Mouse (Mus musculus) intestine, embryonic 15.5 days (tissue): ENCODE measurements around the gene Tmem178b. TPM values are rescaled to one million over a fixed set of nuclear protein-coding genes. Genes with fewer than 3 reads are reported as not detected.

Experiments used
- ATAC-seq: fragments of 200-750 bp; cut with Nextera tagmentation; 2 replicates; pipeline ENCODE4 v1.8.0; 2017; ENCODE audit warnings: moderate TSS enrichment, moderate library complexity
- H3K27ac ChIP-seq: fragments of 300-500 bp; sonication (generic); 2 replicates; pipeline ENCODE4 v1.5.1; 2015; ENCODE audit warnings: mild to moderate bottlenecking, inconsistent platforms
- H3K27me3 ChIP-seq: fragments of 300-500 bp; sonication (generic); replicated peaks from 2 replicates; pipeline ENCODE4 v1.6.1; 2015; ENCODE audit warnings: inconsistent platforms
- H3K36me3 ChIP-seq: fragments of 300-500 bp; sonication (generic); 2 replicates; pipeline ENCODE4 v1.6.1; 2015; ENCODE audit warnings: inconsistent platforms
- H3K4me1 ChIP-seq: fragments of 300-500 bp; sonication (generic); replicated peaks from 2 replicates; pipeline ENCODE4 v1.6.1; 2015; ENCODE audit warnings: inconsistent platforms
- H3K4me2 ChIP-seq: fragments of 300-500 bp; sonication (generic); replicated peaks from 2 replicates; pipeline ENCODE4 v1.6.1; 2015; ENCODE audit warnings: mild to moderate bottlenecking, inconsistent platforms
- H3K4me3 ChIP-seq: fragments of 300-500 bp; sonication (generic); replicated peaks from 2 replicates; pipeline ENCODE4 v1.5.1; 2015; ENCODE audit warnings: inconsistent platforms
- H3K9ac ChIP-seq: fragments of 300-500 bp; sonication (generic); 2 replicates; pipeline ENCODE4 v1.6.1; 2015; ENCODE audit warnings: inconsistent platforms
- H3K9me3 ChIP-seq: fragments of 300-500 bp; sonication (generic); 2 replicates; pipeline ENCODE4 v1.6.1; 2016; ENCODE audit warnings: inconsistent platforms
- WGBS: fragments of 180-500 bp; shearing (Covaris S2); methylation state at CpG from one replicate; pipeline ENCODE4 v1.1.7; 2015; 5-methylcytosine and 5-hydroxymethylcytosine counted together
- polyA plus RNA-seq: library from polyadenylated mRNA; unstranded; fragments of >200 nt; fragmentation: Nextera tagmentation; extraction: Ambion mirVana; gene quantifications from 2 replicates; pipeline ENCODE4 v1.2.1, GENCODE M21; 2015

Gene Tmem178b
- polyA plus RNA-seq, 1 experiment from 2014 or later = 0.68 TPM

DNA sequence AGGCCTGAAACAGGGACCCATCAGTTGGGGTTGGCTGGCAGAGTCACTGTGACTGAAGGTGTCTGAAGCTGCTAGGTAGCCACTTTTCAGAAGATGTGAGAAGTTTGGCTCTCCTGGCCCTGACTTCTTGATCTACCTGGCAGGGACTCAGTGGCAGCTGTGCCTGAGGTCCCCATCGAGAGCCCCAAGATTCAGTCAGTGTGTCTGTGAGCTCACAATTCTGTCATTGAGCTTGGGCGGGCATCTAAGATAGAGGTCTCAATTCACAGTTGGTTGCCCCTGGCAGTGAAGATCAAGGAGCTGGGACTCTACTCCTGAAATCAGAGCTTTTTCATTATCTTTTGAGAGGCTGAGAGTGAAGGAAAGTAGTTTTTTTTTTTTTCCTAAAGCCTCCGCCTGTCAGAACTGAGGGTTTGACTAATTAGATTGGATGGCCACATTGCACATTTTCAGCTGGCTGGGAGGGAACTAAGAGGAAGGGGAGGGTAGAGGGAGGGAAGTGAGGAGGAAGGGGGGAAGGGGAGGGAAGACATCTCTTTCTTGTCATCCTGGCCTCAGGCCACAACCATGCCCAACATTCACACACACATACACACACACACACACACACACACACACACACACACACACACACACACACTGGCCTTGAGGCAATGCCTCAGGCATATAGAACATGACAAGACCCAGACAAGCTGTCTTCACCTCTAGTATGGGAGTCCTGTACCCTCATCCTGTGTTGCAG is 135.3 kb downstream of the Tmem178b start:
- Histone ChIP-seq H3K27me3 (no peaks in the 10 kb centered on the region), H3K9ac (no peak overlapping the region), H3K4me3 (no peak overlapping the region), H3K9me3 (no peaks in the 10 kb centered on the region), H3K4me1 (no peaks in the 10 kb centered on the region), H3K4me2 (no peak overlapping the region), H3K27ac (no peak overlapping the region), H3K36me3 (no peaks in the 10 kb centered on the region)
- no peak for ATAC-seq
- WGBS = 64% methylated on average over 3 of the region's 3 CpGs

GRCm38 (mm10) chr6:40009718-40010117 is 136.6 kb downstream of the Tmem178b start:
- H3K27me3 ChIP-seq = no peaks in the 10 kb centered on the region
- no peaks in the 10 kb centered on the region for H3K36me3 ChIP-seq
- WGBS = 70% methylated on average over 3 of the region's 3 CpGs
- ATAC-seq = no peak
- no peaks in the 10 kb centered on the region for H3K9me3 ChIP-seq
- no peak overlapping the region for H3K4me3 ChIP-seq
- H3K27ac ChIP-seq = no peak overlapping the region
- H3K4me2 ChIP-seq = no peak overlapping the region
- H3K4me1 ChIP-seq = no peaks in the 10 kb centered on the region
- H3K9ac ChIP-seq = no peak overlapping the region

- Histone ChIP-seq H3K9me3 (no peaks in the 10 kb centered on the region), H3K27ac (no peak overlapping the region), H3K4me1 (no peaks in the 10 kb centered on the region), H3K9ac (no peak overlapping the region), H3K27me3 (no peaks in the 10 kb centered on the region), H3K36me3 (no peaks in the 10 kb centered on the region), H3K4me2 (no peak overlapping the region), H3K4me3 (no peak overlapping the region)
- 83% methylated on average over 5 of the region's 5 CpGs for WGBS
- no peak for ATAC-seq
These were observed 138.0 kb downstream of the Tmem178b start for GRCm38 (mm10) chr6:40011066-40011465.

- no peak overlapping the region for H3K4me2 ChIP-seq
- ATAC-seq = no peak
- WGBS = 56% methylated on average over 5 of the region's 5 CpGs
- H3K27me3 ChIP-seq = no peaks in the 10 kb centered on the region
- no peaks in the 10 kb centered on the region for H3K36me3 ChIP-seq
- no peak overlapping the region for H3K27ac ChIP-seq
- H3K9me3 ChIP-seq = no peaks in the 10 kb centered on the region
- no peak overlapping the region for H3K9ac ChIP-seq
- H3K4me3 ChIP-seq = no peak overlapping the region
- no peaks in the 10 kb centered on the region for H3K4me1 ChIP-seq
These were observed 138.5 kb downstream of the Tmem178b start for GRCm38 (mm10) chr6:40011609-40012008.

DNA sequence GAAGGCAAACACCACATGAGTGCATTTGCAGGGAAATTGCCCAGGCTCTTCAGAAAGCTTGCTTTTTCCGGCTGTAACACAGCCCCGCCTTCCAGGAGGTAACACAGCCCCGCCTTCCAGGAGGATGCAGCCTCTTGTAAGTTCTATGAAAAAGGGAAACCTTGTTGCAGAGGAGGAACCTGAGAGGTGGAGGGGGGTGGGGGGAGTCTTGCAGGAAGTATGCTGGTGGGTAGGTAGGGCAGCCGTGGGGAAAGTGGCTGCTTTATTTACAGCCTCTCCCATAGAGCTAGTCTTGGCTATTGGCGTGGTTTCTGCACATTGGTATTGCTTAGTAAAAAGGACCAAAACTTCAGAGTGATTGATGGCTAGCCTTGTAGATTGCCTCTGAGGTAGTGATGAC is 140.3 kb downstream of the Tmem178b start:
- no peak overlapping the region for H3K4me2 ChIP-seq
- H3K9me3 ChIP-seq = no peaks in the 10 kb centered on the region
- H3K4me1 ChIP-seq = no peaks in the 10 kb centered on the region
- no peak overlapping the region for H3K27ac ChIP-seq
- no peak overlapping the region for H3K9ac ChIP-seq
- no peaks in the 10 kb centered on the region for H3K27me3 ChIP-seq
- 41% methylated on average over 5 of the region's 5 CpGs for WGBS
- H3K36me3 ChIP-seq = no peaks in the 10 kb centered on the region
- no peak overlapping the region for H3K4me3 ChIP-seq
- no peak for ATAC-seq

DNA sequence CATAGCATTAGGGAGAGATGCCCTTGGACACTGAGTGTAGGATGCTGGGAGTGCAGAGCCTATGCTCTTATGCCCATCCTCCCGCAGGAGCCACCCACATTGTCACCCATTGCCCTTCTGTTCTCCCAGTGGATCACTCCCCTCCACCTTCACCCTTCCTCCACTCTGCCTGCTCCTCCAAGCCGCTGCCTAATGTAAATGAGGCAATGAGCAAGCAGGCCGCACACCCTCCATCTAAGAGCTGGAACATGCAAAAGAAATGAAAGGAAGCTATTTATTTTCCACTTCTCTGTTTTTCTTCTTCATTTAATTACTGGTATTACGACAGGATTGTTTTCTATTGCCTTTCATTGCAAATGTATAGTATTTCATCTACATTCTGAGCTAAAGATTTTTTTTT is 142.1 kb downstream of the Tmem178b start:
- H3K27ac ChIP-seq = no peak overlapping the region
- no peak overlapping the region for H3K4me2 ChIP-seq
- H3K36me3 ChIP-seq = no peaks in the 10 kb centered on the region
- no peak for ATAC-seq
- WGBS = 64% methylated on average over 4 of the region's 4 CpGs
- no peak overlapping the region for H3K4me3 ChIP-seq
- H3K4me1 ChIP-seq = no peaks in the 10 kb centered on the region
- H3K9me3 ChIP-seq = no peaks in the 10 kb centered on the region
- H3K27me3 ChIP-seq = no peaks in the 10 kb centered on the region
- no peak overlapping the region for H3K9ac ChIP-seq

DNA sequence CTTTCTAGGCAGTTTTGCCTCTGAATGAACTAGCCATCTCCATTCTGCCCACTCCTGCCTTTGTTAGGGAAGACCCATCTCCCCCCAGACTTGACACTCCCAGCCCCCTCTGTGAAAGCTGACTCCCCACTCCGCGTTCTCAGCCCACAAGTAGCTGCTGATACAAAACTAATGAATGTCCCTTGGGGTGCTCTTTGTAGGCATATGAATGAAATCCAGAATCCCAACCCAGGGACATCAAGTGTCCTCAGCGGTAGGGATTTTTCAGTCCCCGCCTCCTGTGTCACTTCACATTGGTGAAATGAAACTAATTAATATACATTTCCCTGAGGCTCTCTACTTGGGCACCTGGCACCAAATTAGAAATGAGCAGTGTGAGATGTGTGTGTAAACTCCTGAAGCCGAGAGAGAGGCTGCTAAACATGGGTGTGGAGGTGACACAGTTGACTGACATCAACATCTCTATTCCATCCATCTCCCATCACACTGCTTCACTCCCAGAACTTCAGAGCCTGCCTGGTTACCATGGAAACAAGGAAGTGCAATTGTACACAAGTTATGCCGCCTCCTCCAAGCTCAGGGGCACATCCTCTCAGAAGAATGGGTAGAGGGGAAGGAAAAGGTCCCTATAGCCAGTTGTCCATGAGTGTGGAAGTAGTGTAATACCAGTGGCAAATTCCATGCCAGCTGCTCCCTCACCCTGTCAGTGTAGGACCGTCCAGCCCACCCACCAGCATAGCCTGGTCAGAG is 142.8 kb downstream of the Tmem178b start:
- no peak for ATAC-seq
- Histone ChIP-seq H3K4me3 (no peak overlapping the region), H3K9ac (no peak overlapping the region), H3K36me3 (no peaks in the 10 kb centered on the region), H3K27me3 (no peaks in the 10 kb centered on the region), H3K9me3 (no peaks in the 10 kb centered on the region), H3K4me2 (no peak overlapping the region), H3K27ac (no peak overlapping the region), H3K4me1 (no peaks in the 10 kb centered on the region)
- 60% methylated on average over 7 of the region's 7 CpGs for WGBS

GRCm38 (mm10) chr6:40019396-40019795 is 146.3 kb downstream of the Tmem178b start:
- Histone ChIP-seq H3K36me3 (no peaks in the 10 kb centered on the region), H3K4me1 (no peaks in the 10 kb centered on the region), H3K4me2 (no peak overlapping the region), H3K9me3 (no peaks in the 10 kb centered on the region), H3K4me3 (no peak overlapping the region), H3K27ac (no peak overlapping the region), H3K9ac (no peak overlapping the region), H3K27me3 (no peaks in the 10 kb centered on the region)
- WGBS = 45% methylated on average over 4 of the region's 4 CpGs
- ATAC-seq = no peak

DNA sequence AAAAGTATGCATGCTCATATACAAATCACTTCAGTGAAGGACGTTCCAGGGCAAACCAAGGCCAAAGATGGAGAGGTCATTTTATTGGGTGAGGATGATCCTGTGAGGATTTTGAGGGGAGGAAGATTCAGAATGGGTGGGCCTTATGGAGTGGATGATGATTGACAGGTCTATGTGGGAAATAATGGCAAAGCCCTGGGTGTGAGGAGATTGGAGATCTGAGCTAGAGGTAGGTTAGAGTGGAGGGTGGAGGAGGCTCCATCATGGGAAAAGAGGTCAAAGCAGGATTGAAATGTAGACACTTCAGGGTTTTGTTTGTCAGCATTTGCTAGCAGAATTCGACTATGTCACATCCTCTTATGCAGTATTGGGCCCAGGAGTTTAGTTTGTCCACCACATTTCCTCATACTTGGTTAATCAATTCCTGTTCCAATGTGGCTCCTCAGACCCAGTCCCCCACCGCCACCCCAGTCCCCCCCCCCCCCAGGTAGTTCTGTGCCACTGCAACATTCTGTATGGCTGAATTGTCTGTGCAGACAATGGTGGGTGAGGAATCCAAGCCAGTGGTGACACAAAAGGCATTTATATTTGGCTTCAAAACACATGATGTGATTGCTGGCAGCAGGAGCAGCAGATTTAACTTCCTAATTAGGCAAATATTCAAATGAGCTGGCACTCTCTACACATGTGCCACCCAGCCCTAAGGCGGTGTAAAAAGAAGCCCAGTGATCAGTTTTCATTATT is 150.7 kb downstream of the Tmem178b start:
- no peaks in the 10 kb centered on the region for H3K9me3 ChIP-seq
- WGBS = 79% methylated on average over 4 of the region's 4 CpGs
- ATAC-seq = no peak

DNA sequence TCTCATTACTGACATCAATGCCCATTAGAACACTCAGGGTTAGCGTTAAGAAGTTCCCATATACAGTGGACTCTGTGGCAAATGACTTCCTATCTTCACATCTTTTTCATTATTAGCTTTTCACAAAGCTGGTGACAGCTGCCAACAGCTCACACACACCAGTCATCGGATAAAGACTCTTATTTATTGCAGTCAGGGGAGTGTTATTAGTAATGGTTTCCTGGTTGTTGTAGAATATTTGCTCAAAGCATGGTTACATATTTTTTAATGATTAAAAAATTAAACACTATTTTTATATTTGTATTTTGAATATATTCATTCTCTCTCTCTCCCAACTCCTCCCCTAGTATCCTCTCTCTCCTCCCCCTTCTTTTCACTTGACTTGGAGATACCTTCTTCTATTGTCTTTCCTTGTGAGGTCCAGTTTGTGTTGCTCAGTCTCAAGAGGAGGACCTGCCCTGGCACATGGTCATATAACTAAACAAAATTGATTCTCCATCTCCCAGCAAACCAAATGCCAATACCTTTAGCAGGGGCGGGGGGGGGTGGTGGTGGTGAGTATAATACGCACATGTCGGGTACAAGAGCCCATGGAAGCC is 151.4 kb downstream of the Tmem178b start:
- H3K4me3 ChIP-seq = no peak overlapping the region
- no peaks in the 10 kb centered on the region for H3K9me3 ChIP-seq
- ATAC-seq = no peak
- WGBS = 79% methylated on average over 5 of the region's 5 CpGs
- no peak overlapping the region for H3K27ac ChIP-seq
- H3K9ac ChIP-seq = no peak overlapping the region
- H3K27me3 ChIP-seq = no peaks in the 10 kb centered on the region
- H3K4me1 ChIP-seq = no peaks in the 10 kb centered on the region
- H3K36me3 ChIP-seq = no peaks in the 10 kb centered on the region
- H3K4me2 ChIP-seq = no peak overlapping the region

More for the DNA sequence above, 150.7 kb downstream of the Tmem178b start:
- Histone ChIP-seq H3K4me3 (no peak overlapping the region), H3K4me1 (no peaks in the 10 kb centered on the region), H3K36me3 (no peaks in the 10 kb centered on the region), H3K27ac (no peak overlapping the region), H3K27me3 (no peaks in the 10 kb centered on the region), H3K4me2 (no peak overlapping the region), H3K9ac (no peak overlapping the region)

- Histone ChIP-seq H3K36me3 (no peaks in the 10 kb centered on the region), H3K27me3 (no peaks in the 10 kb centered on the region), H3K4me1 (no peaks in the 10 kb centered on the region), H3K4me2 (no peak overlapping the region), H3K9me3 (no peaks in the 10 kb centered on the region), H3K4me3 (no peak overlapping the region), H3K27ac (no peak overlapping the region), H3K9ac (no peak overlapping the region)
- no peak for ATAC-seq
These were observed 159.8 kb downstream of the Tmem178b start for GRCm38 (mm10) chr6:40032901-40033300.

- no peak overlapping the region for H3K27ac ChIP-seq
- H3K4me1 ChIP-seq = no peaks in the 10 kb centered on the region
- 90% methylated on average over 3 of the region's 3 CpGs for WGBS
- no peak for ATAC-seq
- no peak overlapping the region for H3K4me2 ChIP-seq
- H3K9me3 ChIP-seq = no peaks in the 10 kb centered on the region
- H3K36me3 ChIP-seq = no peaks in the 10 kb centered on the region
- H3K9ac ChIP-seq = no peak overlapping the region
- no peaks in the 10 kb centered on the region for H3K27me3 ChIP-seq
- no peak overlapping the region for H3K4me3 ChIP-seq
These were observed 160.9 kb downstream of the Tmem178b start for GRCm38 (mm10) chr6:40033935-40034334.
